Mouse (Mus musculus) kidney, postnatal 10 days (tissue): Measurements from ENCODE around the gene M6pr.

ENCODE experiments used
- DNase-seq: peaks from one replicate; pipeline ENCODE4 v3.0.0; 2021; ENCODE audit warnings: mixed read lengths

Gene M6pr

GRCm38 (mm10) chr6:122299621-122300133 is 8.8 kb upstream of the M6pr start:
- DNase-seq, result no peak

DNA sequence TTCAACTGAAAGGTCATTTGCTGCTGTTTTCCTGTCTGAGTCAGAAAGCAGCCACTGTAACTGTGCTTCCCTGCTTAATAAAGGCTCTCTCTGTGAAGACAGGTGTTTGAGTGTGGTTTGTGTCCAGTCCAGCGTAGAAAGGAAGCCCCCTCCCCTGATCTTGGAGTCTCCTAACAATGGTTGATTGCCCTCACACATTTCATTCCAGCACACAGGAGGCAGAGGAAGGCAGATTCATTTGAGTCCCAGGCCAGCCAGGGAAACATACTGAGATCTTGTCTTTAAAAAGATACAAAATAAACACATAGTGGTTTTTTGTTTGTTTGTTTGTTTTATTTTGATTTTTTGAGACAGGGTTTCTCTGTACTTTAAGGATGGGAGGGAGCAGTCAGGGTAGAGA is 6.4 kb upstream of the M6pr start:
- no peak for DNase-seq

DNA sequence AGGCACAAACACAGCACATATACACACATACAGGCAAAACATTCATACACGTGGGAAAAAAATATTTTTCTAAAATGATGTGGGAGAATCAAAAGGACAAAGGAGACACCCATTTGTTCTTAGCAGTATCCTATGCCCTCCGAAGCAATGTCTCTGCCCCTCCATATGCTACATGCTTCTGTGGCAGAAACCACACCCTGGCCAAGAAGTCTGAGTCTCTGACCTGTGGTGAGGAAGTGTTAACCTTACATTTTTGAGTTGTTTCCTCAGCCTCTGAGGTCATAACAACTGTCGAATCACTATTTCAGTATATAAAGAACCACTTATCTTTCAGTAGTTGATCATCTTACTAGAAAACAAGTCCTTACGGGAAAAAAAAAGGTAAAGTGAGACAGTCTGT is 5.9 kb upstream of the M6pr start:
- DNase-seq, result no peak

- DNase-seq, result no peak
Measured at GRCm38 (mm10) chr6:122303526-122303925, 5.0 kb upstream of the M6pr start.

- peak; percentile 92 for DNase-seq
Measured at GRCm38 (mm10) chr6:122304355-122304754, 4.2 kb upstream of the M6pr start.

- DNase-seq, result no peak
Measured at GRCm38 (mm10) chr6:122304790-122305555, 3.5 kb upstream of the M6pr start.

GRCm38 (mm10) chr6:122306707-122307106 is 1.8 kb upstream of the M6pr start:
- no peak for DNase-seq

DNA sequence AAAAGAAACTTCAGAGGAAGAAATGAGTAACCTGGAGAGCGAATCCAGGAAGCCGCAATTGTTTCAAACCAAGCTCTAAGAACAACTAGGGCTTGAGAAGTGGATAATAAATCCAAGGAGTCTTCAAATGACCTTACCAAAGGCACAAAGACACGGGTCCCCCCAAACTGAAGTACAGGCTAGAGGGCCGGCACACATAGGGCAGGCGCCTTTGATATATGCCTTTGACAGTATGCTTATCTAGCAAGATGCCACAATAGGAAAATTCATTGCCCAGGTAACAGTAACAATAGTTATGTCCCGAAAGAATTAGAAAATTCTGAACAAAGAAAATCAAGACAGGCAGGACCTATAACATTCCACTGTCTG is 400 bp upstream of the M6pr start:
- no peak for DNase-seq

- DNase-seq, result no peak
Measured at GRCm38 (mm10) chr6:122309446-122309960, 983 bp downstream of the M6pr start.

DNA sequence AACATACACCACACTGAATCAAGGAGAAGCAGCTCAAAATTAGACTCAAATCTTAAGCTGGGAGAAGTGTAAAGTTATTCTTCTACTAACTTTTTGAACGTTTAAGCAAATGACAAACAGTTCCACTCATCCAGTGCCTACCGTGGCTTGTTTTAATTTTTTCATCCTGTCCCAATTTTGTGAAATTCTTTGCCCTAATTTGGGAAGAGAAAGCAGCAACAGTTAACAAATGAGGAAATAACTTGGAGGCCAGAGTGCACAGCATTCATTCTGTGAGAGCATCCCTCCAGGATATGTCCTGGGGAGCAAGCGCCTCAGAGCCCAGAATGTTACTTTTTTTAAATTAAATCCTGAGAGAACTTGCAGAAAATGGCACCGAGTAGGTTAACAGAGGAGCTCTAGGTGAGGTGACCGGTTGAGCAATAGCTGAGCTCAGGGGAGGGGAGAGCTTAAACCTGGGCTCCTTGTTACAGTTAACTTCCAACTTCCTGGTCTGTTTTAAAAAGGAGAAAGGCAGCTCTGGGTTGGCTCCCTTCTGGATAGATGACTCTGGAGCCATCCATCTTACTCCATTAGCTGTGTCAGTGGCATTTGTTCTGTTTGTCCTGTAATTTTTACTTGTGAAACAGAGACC is 1.8 kb downstream of the M6pr start:
- DNase-seq, result no peak

DNA sequence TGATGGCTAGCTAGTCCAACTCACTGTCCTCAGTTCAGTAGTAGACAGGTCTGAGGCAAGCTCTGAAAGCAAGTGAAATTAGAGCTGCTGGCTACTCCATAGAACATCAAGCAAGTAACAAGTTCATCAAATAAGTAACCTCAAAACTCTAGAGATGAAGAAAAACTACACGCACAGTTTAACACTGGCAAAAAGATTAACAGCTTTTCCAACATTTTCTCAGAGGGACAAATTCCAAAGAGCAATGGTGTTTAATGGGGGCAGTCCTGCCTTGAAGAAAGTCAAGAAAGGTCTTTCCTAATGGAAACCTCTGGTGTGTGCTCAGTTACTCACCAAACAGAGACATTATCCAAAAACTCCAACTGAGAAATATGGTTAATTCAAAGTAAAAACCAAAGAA is 10.2 kb downstream of the M6pr start:
- DNase-seq, result no peak

GRCm38 (mm10) chr6:122325361-122325975 is 16.9 kb downstream of the M6pr start:
- DNase-seq, result no peak

GRCm38 (mm10) chr6:122333081-122333612 is 24.6 kb downstream of the M6pr start:
- no peak for DNase-seq

DNA sequence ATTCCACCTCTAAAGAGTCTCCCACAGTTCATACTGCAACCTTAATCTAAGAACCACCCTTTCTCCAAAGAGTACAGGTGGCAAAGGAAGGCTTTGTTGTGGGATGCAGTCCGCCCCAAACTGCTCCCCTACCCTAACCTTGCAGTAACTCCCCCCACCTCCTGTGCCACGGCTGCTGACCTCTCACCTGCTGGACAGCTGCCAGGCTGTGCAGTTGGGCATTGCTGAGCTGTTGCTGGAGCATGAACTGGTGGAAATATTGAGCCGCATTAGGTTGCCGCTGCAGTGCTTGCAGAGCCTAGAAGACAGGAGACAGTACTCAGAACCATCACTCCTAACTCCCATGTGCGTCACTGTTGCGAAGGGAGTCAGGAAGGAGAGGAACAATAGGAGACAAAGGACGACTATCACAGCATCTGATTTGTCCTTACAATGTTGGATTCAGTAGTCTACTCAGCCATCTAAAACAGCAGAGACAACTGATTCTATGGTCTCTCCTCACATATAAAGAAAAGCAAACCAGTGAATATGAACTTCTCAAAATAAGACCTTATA is 26.3 kb downstream of the M6pr start:
- DNase-seq, result peak; percentile 47

DNA sequence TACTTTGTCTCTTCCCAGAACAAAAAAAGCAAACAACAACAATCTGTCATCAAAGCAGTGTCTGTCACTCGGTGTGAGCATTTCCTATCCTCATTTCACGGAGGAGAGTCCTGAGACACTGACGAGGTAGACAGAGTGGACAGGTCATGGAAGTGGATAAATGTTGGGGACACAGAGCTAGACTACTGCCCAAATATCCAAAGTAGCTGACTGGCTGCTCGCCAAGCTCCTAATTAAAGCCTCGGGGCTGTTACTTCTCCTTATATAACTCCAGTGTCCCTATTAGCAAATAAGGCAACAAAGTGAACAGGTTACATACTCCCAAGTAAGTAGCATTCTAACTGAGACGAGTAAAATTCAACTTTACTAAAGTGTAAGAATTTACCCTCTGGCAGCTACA is 29.0 kb downstream of the M6pr start:
- DNase-seq, result peak; percentile 32

DNA sequence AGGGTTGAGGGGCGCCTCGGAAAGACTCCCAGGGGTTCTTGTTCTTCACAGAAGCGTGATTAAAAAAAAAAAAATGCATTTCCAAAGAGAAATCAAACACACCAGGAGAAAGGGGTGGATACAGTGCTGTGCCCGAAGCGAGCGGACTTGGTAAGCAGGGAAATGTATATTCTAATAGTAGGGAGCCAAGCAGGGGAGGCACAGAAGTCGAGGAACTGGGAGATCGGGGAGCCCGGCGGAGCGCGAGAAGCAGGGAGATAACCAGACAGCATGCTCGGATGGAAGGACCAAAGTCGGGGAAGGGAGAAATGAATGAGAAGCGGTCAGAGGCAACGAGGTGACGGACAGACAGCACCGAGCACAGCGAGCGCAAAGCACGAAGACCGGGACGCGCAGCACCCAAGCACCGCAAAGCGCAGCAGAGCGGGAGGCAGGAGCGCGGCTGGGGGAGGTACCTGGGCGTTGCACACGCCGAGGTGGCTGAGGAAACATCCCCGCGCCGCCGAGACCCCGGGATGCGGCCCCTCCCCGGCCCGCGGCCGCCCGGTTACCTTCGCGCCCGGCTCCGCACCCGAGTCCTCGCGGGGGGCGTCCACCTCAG is 30.6 kb downstream of the M6pr start:
- DNase-seq, result peak; percentile 81

- peak; percentile 95 for DNase-seq
Measured at GRCm38 (mm10) chr6:122339648-122340341, 31.3 kb downstream of the M6pr start.

- no peak for DNase-seq
Measured at GRCm38 (mm10) chr6:122340349-122341000, 32.0 kb downstream of the M6pr start, which contains the start of gene Phc1. Phc1 (minus strand) TSS chr6:122340561.

GRCm38 (mm10) chr6:122341038-122341810 is 32.7 kb downstream of the M6pr start:
- no peak for DNase-seq

DNA sequence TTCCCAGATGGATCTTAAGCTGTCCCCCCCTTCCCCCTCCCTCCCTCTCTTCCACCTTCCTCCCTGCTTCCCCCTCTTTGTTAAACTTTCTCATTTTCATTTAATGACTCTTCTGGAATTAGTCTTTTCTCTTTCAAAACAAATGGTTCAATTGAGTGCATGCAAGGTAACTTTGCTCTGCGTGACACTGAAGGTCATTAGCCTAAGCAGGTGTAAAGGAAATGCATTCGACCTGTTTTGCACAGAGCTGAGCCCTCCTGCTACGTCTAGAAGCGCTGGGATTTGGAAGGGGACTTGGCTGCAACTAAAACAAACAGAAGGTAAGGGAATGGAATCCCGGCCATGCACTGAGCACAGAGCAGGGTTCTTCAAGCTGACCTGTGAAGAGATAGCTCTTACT is 33.6 kb downstream of the M6pr start:
- no peak for DNase-seq

- DNase-seq, result no peak
Measured at GRCm38 (mm10) chr6:122343719-122344118, 35.2 kb downstream of the M6pr start.
